Comparison of ENCODE assay signal across 8 mouse cellular contexts in the genomic region with DNA sequence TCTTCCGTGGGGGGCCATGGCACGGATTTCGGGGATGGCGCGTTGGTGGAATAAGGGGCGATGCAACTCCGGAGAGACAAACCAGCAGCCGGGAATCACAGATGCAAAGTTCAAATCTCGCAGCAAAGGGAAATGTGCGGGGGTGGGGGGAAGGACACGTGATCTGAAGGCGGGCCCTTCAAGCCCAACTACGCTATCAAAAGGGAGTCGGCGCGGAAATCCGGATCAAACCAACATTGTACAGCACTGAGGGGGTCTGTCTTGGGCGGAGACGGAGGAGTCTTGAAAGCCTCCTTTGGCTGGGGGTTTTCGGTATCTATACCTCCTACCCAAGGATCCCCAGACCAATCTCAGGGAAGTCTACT. TPM values are rescaled to one million over a fixed set of nuclear protein-coding genes. Genes with fewer than 3 reads are reported as not detected.
DNase-seq lines count a peak whose midpoint lies in the region; ATAC-seq and TF ChIP-seq lines count a peak whose summit lies in the region.

TSS of gene Selenoh (minus strand) at position 202 of the 365 bp plus-strand sequence.

- TF ChIP-seq CTCF in cortical plate, adult 2 months (IDR thresholded peaks at IDR 0.05; ENCODE audit: extremely low read depth, insufficient read depth, low read length): no peak

- DNase-seq in gastrocnemius, postnatal 10 days: peak; percentile 71
- peak; percentile 95 for DNase-seq in induced T-regulatory cell, adult 2 months (ENCODE audit: low read depth)
- peak; percentile 69 to 90 for DNase-seq in left cerebral cortex, adult 9 months (ENCODE audit: low spot score in 2 of 2)
- DNase-seq in right cerebral cortex, postnatal 14 days: peak; percentile 89
- DNase-seq in urinary bladder, postnatal 36 days (ENCODE audit: low spot score in 2 of 2): peak; percentile 63 to 79

- H3K4me1 ChIP-seq in cortical plate, adult 2 months (ENCODE audit: control insufficient read depth, insufficient read depth, low read length): peaks cover 2% of the 10 kb centered on the region; the same call in 1 of the 2 replicates

- peak; percentile 74 for TF ChIP-seq POLR2A in cortical plate, adult 2 months (IDR thresholded peaks at IDR 0.05; ENCODE audit: extremely low read depth, insufficient read depth, low read length)

- ATAC-seq in activated CD4-positive, CD25-positive, alpha-beta regulatory T cell, adult 4 months: peak; percentile 100
- ATAC-seq in megakaryocyte progenitor cell, adult 5-6 weeks (replicated peaks; ENCODE audit: poor library complexity): peak; percentile 86

- peak within 1 kb of the TSS; percentile 86 for H3K4me3 ChIP-seq in cortical plate, adult 2 months (ENCODE audit: insufficient read depth, low read length)

- peak within 1 kb of the TSS; percentile 31; the same call in 1 of the 2 replicates for H3K27ac ChIP-seq in cortical plate, adult 2 months (ENCODE audit: insufficient read depth, low read length)

RNA-seq across cellular contexts. Expression of gene Selenoh, which starts in this region (rescaled TPM):
- 100 to 1,000 TPM; 152 to 184 TPM for polyA plus RNA-seq in activated CD4-positive, CD25-positive, alpha-beta regulatory T cell, adult 4 months (2017; shearing (Covaris generic))
- 50.4 and 53.7 TPM in 2 replicates for polyA plus RNA-seq in cortical plate, adult 2 months (2012; rRNA removed)
- total RNA-seq in gastrocnemius, postnatal 10 days (2021): 10 to 100 TPM; 25.4 to 26.7 TPM
- 251 and 263 TPM in 2 replicates for total RNA-seq in megakaryocyte progenitor cell, adult 5-6 weeks (2015)
- 122 and 127 TPM in 2 replicates for total RNA-seq in megakaryocyte progenitor cell, adult 5-6 weeks (2017)

Comparison
In these comparisons a context has a peak if more than half of its experiments do, and no peak if none do; other contexts are left out.
1. Peak in every context shown above with its lines: DNase-seq, ATAC-seq, H3K4me3 ChIP-seq and H3K27ac ChIP-seq.
2. RNA of gene Selenoh (total RNA-seq): 122 to 263 TPM in megakaryocyte progenitor cell, adult 5-6 weeks; 25.4 to 26.7 TPM in gastrocnemius, postnatal 10 days; every median in the first group is over 4 times any median in the second.